Mouse (Mus musculus): ENCODE measurements around the gene Rnf113a2. TPM values are rescaled to one million over a fixed set of nuclear protein-coding genes. Genes with fewer than 3 reads are reported as not detected.

The Rnf113a2 gene
- 15.9 and 17.6 TPM in 2 replicates for polyA plus RNA-seq (2021; fragmentation: Nextera tagmentation)
- long read RNA-seq, experiment 1, transcript Rnf113a2-201 (1 exons, 1,383 nt) = major isoform, 47 of 47 reads
- long read RNA-seq, experiment 1, partial matches to known transcripts = 0 of 47 reads
- long read RNA-seq, experiment 1, other reads (novel, unspliced or antisense) = 0 of 47 reads
- long read RNA-seq, experiment 2, transcript Rnf113a2-201 (1 exons, 1,383 nt) = major isoform, 20 of 20 reads
- long read RNA-seq, experiment 2, partial matches to known transcripts = 0 of 20 reads
- long read RNA-seq, experiment 2, other reads (novel, unspliced or antisense) = 0 of 20 reads

DNA sequence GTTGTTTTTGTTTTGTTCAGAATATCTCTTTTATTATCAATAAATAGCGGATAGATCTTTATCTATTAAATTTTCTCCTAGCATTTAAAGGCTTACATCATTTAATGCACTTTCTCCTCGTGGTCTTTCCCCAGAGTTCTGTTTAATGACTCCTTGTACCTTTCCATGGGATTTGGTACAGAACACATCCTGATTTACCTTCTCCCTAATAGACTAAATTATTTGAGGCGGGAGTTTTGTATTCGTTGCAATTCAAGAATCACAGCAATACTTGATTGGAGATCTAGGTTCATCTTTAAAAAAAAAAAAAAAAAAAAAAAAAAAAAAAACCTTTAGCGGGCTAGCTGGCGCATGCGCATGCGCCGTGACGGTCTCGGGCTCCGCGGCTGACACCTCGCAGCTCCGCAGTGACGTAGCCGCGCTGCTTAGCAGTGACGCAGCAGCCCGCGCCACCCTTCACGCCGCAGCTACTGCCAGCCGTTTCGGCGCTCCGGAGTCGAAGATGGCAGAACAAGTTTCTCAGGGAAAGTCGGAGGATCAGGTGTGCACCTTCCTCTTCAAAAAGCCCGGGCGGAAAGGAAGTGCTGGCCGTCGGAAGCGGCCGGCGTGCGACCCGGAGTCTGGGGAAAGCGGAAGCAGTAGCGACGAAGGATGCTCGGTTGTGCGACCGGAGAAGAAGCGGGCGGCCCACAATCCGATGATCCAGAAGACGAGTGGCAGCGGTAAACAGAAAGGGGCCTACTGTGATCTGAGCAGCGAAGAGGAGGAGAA is at the start of gene Rnf113a2:
Gene Rnf113a2, plus strand, starts transcription at position 363 of the 771 bp plus-strand sequence.

DNA sequence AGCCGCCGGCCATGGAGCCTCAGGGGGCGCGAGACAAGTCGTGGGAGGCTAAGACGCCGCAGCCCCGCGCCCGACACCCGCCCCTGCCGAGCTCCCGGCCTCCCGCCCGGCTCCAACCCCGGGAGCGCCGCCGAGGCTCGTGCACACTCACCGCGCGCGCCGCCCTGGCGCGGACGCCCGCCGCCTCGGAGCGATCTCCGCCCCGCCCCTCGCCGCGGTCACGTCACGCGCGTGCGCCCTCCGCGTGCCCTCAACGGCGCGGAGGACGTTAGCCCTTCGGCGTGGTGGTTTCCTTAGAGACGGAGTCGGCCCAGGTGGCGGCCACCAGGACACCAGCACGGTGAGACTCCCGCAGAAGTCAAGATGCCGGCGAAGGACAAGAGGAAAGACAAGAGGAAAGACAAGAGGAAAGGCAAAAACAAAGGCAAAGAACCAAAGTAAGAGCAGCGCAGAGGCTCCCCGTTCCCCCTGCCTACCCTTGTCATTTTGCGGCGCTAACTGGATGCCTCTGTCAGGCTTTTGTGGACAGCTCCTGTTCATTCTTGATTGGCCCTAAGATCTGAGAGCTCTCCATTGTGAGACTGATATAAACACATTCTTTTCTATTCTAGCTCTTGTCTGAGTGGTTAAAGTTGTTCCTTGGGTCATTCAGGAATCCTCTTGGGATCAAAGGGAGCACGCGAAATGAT is 8.0 kb upstream of the Rnf113a2 start, which contains the start of the genes Entpd5 and Bbof1:
Gene Entpd5, minus strand, starts transcription at position 211 of the 689 bp plus-strand sequence.
Gene Bbof1, plus strand, starts transcription at position 253 of the 689 bp plus-strand sequence.

DNA sequence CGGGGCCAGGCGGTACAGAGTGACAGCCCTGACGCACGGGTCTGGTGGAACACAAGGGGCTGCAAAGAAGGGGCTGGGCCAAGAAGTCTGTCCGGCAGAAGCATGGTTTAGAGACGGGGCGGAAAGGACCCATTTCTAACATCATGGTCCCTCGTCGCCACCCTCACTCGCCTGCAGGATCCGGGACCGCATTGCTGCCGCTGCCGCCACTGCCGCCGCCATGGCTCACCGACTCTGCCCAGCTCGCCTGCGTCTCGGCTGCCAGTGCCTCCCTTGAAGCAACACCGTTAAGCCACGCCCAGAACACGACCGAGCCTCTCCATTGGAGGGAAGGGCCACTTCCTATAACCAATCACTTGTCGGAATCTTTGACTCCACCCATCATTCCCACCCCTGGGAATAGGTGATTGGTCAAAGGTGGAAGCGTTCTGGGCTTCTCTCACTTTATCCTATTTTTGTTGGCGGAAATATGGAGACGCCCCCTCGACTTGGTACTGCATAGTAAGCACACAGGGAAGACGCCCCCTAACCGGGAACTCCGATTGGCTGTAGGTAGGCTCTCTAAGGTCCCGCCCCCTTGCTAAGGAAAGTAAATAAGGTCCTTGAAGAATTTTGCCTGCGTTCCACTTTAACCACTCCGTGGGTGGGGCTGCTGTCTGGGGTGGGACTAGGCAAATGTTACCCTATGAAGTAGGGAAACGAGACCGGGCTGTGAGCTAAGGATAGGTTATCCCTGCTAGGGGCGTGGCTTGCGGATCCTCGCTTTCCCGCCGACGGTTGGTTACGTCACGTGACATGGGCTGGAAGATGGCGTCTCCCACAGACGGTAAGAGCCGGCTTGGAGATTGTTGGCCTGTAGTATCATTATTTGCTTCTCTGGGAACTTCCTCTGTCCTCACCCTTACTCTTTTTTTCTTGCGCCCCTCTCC is 34.0 kb downstream of the Rnf113a2 start, which contains the start of the genes Aldh6a1 and Lin52:
Gene Aldh6a1, minus strand, starts transcription at position 287 of the 929 bp plus-strand sequence.
Gene Lin52, plus strand, starts transcription at position 705 of the 929 bp plus-strand sequence.

Other genes starting within 250 kb of the Rnf113a2 start
- 3.3 and 6.3 TPM in 2 replicates for gene Elmsan1, start 198.3 kb upstream of the Rnf113a2 start, polyA plus RNA-seq (2021; fragmentation: Nextera tagmentation)
- 24.5 and 31.6 TPM in 2 replicates for gene Ptgr2, start 132.0 kb upstream of the Rnf113a2 start, polyA plus RNA-seq (2021; fragmentation: Nextera tagmentation)
- 16.7 and 22.7 TPM in 2 replicates for gene Zfp410, start 100.3 kb upstream of the Rnf113a2 start, polyA plus RNA-seq (2021; fragmentation: Nextera tagmentation)
- gene Coq6, start 55.5 kb upstream of the Rnf113a2 start, polyA plus RNA-seq (2021; fragmentation: Nextera tagmentation) = 19.7 and 26.8 TPM in 2 replicates
- gene Fam161b, start 55.4 kb upstream of the Rnf113a2 start, polyA plus RNA-seq (2021; fragmentation: Nextera tagmentation) = 5.5 and 6.8 TPM in 2 replicates
- gene Entpd5, start 8.2 kb upstream of the Rnf113a2 start, polyA plus RNA-seq (2021; fragmentation: Nextera tagmentation) = 13.2 and 15.6 TPM in 2 replicates
- 0.98 and 1.1 TPM in 2 replicates for gene Bbof1, start 8.1 kb upstream of the Rnf113a2 start, polyA plus RNA-seq (2021; fragmentation: Nextera tagmentation)
- gene Aldh6a1, start 33.8 kb downstream of the Rnf113a2 start, polyA plus RNA-seq (2021; fragmentation: Nextera tagmentation) = 43.8 and 56.6 TPM in 2 replicates
- gene Lin52, start 34.2 kb downstream of the Rnf113a2 start, polyA plus RNA-seq (2021; fragmentation: Nextera tagmentation) = 35.1 and 41.5 TPM in 2 replicates
- 0.06 TPM in 1 of 2 replicates, not detected in the other for gene Vsx2, start 152.6 kb downstream of the Rnf113a2 start, polyA plus RNA-seq (2021; fragmentation: Nextera tagmentation)
- gene Abcd4, start 200.2 kb downstream of the Rnf113a2 start, polyA plus RNA-seq (2021; fragmentation: Nextera tagmentation) = 8.5 and 10.3 TPM in 2 replicates
- gene Vrtn, start 223.8 kb downstream of the Rnf113a2 start, polyA plus RNA-seq (2021; fragmentation: Nextera tagmentation) = not detected in 2 replicates